Mouse (Mus musculus): ENCODE measurements around the gene Ssh3. TPM values are rescaled to one million over a fixed set of nuclear protein-coding genes. Genes with fewer than 3 reads are reported as not detected.

Gene Ssh3
- total RNA-seq, 2 experiments from 2014 or later: 28.1 to 30.1 TPM

DNA sequence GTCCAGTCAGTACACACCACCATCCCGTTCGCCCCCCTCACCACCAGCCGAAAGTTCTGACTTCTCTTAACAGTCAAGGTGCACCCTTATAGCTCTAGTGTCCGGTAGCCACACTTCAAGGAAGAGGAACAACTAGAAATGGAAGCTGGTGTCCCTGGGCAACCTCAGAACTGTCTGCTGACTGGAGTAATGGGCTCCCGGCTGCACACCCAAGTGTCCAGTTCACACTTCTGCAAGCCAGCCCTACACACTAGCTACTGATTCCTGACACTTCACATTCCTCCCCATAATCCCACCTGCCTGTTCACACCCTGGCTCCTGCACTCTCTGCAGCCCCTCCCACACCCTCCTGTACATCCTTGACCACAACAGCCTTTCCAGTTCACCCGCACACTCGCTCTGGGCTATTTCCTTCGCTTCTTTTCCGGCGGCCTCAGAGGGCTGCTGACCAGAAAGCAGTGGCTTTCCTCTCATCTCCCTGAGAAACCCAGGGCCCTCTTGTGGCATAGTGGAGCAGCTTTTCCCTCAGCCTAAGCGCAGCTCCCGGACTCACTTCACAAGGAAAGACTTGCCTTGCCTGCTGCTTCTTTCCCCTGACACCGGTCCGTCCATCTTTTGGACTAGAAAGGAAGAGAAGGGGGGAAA, 52.8 kb downstream of the Ssh3 start:
- peak; percentile 51 to 67 for DNase-seq

DNA sequence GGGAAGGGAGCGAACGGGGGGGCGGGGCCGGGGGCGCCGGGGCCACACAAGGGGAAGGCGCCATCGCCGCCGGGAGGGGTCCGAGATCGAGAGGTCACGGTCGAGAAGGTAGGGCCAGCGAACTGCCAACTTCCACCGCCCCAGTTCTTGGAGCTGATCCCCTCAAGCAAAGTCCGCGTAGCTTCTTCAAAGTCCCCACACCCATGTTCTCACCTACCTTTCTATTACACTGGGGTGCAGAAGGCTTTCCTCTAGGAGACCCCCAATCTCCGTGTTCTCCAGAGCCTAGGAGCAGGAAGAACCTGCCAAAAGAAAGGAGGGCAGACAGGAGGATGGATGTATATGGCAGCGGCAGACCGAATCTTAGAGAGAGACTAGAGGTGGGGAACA, 53.5 kb downstream of the Ssh3 start:
- DNase-seq: no peak

DNA sequence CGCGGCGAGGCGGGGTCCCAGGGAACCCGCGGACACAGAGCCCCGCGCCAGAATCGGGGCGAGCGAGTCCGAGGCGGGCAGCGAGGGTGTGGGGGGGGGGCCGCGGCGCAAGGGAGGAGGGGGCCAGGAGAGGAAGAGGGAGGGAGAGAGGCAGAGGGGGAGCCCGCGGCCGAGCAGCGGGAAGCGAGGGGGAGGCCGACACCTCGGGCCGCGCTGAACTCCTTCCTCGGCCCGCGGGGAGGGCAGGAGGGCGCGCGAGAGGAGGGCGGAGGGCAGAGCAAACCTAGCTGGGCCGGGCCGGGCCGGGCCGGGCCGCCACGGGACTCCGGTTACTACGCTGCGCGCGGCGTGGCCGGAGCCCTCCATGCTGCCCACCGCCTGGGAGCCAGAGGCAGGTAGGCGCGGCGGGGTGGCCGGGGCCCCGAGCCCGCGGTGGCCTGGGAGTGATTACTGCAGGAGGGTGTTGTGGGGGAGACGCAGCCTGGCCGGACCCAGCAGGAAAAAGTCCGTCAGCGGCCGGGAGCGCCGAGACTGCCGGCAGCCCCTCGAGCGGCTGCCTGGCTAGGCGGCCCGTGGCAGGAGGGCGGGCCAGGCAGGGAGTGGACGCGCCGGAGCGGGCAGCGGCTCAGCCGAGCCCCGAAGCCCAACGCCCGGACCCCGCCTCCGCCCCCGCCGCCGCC, 54.1 kb downstream of the Ssh3 start:
- peak; percentile 48 to 62 for DNase-seq

DNA sequence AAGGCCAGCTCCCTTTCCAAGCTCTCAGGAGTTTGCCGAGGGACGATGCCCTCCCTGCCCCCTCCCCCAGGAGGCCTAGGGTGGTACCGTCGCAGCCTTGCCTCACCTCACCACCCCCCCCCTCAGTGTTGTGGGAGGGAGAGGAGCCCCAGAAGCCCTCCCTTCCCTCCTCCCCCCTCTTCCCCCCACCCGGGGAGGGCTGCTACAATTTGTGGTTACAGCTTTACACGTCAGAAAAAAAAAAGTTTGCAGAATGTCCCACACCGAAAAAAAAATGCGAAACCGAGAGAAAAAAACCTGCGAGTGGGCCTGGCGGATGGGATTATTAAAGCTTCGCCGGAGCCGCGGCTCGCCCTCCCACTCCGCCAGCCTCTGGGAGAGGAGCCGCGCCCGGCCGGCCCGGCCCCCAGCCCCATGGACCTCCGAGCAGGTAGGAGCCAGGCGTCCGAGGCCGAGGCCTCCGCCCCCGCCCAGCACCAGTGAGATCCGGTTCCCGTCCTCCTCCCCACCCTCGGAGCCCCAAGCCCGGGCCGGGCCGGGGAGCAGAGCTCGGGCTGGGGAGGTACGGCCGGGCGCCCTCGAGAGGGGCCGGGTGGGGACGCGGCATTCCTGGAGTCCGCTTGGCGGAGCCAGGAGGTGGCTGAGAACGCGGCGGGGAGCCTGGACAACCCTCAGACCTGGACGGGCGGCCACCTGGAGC, 54.8 kb downstream of the Ssh3 start, which contains the start of the genes Clcf1 and AC109138.7:
TSS of gene Clcf1 (plus strand) at position 168 of the 700 bp plus-strand sequence.
TSS of gene AC109138.7 (plus strand) at position 287 of the 700 bp plus-strand sequence.
- DNase-seq: peak; percentile 63 to 81

DNA sequence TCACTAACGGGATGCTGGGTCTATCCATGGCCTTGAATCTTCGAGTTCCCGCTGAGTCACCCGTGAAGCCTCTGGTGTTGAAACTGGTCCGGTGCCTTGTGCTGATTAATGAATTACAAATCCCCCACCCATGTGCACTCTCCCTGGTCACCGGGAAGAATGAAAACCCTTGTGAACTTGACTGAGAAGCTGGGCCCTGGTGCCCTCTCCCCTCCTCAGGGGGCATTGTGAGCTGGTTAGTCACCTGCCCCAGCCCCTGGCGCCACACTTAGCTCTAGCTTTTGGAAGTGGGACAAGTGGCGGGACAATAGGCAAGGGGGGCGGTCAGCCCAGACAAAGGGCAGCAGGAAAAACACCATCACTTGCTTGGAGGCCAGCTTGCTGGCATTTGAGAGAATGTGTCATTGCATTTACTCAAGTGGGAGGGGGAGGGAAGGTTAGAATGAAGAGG, 55.4 kb downstream of the Ssh3 start:
- peak; percentile 72 to 78 for DNase-seq

DNA sequence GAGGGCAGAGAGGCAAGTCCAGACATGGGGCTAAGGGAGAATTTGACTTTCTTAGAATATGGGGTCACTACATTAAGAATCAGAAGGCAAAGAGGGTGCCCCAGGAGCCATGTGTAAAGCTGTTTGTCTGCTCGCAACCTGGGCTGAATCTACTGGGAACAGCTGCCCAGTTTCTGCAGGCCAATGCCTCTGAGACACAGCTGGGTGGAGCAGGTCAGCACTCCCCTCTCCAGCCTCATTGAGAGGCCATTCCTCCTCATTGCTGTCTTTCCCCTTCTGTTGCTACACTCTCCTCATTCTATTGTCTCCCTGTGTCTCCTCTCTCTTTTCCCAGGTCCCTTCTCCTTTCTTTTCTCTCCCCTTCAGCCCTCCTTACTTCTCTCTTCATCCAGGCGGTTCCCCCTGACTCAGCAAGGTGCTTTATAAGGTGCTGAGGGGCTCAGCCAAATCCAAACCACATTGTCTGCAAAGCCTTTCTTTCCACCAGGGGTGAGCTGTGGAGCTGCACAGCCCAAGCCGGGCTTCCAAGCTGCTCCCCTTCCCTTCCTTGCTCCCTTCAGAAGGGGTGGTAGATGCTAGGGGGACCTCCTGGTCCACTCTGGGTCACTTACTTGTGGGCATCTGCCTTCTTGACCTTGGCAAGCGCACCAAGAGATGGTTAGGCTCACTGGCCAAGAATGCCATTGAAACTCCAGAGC, 56.9 kb downstream of the Ssh3 start:
- no peak for DNase-seq

Small RNAs within 50 kb of the gene (microRNA-seq; reads per million reads assigned to microRNA genes)
- gene Gm26115 (not detected), gene Mir6985 (0.75 reads per million)

Other genes starting within 250 kb of the Ssh3 start
- 100 to 1,000 TPM; 354 to 397 TPM for gene Gstp1, start 231.2 kb downstream of the Ssh3 start, total RNA-seq (2021)
- 10 to 100 TPM; 56.1 to 59.7 TPM for gene Gstp2, start 223.2 kb downstream of the Ssh3 start, total RNA-seq (2021)
- under 1 TPM; 0.63 to 0.99 TPM for gene Gstp3, start 209.6 kb downstream of the Ssh3 start, total RNA-seq (2021)
- not detected for gene Cabp2, start 187.6 kb downstream of the Ssh3 start, total RNA-seq (2021)
- 100 to 1,000 TPM; 109 to 132 TPM for gene Cdk2ap2, start 172.0 kb downstream of the Ssh3 start, total RNA-seq (2021)
- 100 to 1,000 TPM in 1 of 2 experiments, 10 to 100 TPM in 1; 59.7 to 158 TPM for gene Pitpnm1, start 169.2 kb downstream of the Ssh3 start, total RNA-seq (2021)
- gene Aip, start 143.3 kb downstream of the Ssh3 start, total RNA-seq (2021): 100 to 1,000 TPM; 104 to 124 TPM
- gene Gpr152, start 129.4 kb downstream of the Ssh3 start, total RNA-seq (2021): under 1 TPM in 1 of 2 experiments, not detected in 1; 0.10 TPM
- gene Cabp4, start 125.1 kb downstream of the Ssh3 start, total RNA-seq (2021): under 1 TPM; 0.30 to 0.40 TPM
- gene Coro1b, start 120.6 kb downstream of the Ssh3 start, total RNA-seq (2021): 100 to 1,000 TPM; 171 to 195 TPM
- gene Ptprcap, start 115.6 kb downstream of the Ssh3 start, total RNA-seq (2021): 1 to 10 TPM; 1.4 to 3.1 TPM
- 10 to 100 TPM; 27.6 to 37.5 TPM for gene Rps6kb2, start 105.8 kb downstream of the Ssh3 start, total RNA-seq (2021)
- 1 to 10 TPM; 2.0 to 2.8 TPM for gene Carns1, start 93.7 kb downstream of the Ssh3 start, total RNA-seq (2021)
- 1 to 10 TPM in 1 of 2 experiments, under 1 TPM in 1; 0.70 to 1.0 TPM for gene Tbc1d10c, start 77.9 kb downstream of the Ssh3 start, total RNA-seq (2021)
- gene Ppp1ca, start 77.1 kb downstream of the Ssh3 start, total RNA-seq (2021): 100 to 1,000 TPM; 403 to 410 TPM
- gene Rad9a, start 67.5 kb downstream of the Ssh3 start, total RNA-seq (2021): 1 to 10 TPM; 7.6 TPM
- 10 to 100 TPM in 1 of 2 experiments, 1 to 10 TPM in 1; 6.3 to 17.4 TPM for gene Clcf1, start 54.9 kb downstream of the Ssh3 start, total RNA-seq (2021)
- gene AC109138.7, start 54.8 kb downstream of the Ssh3 start, total RNA-seq (2021): not detected
- 10 to 100 TPM; 50.2 to 54.4 TPM for gene Pold4, start 37.3 kb downstream of the Ssh3 start, total RNA-seq (2021)
- 1 to 10 TPM; 2.4 to 2.8 TPM for gene Ankrd13d, start 14.0 kb upstream of the Ssh3 start, total RNA-seq (2021)
- 10 to 100 TPM; 48.1 to 53.1 TPM for gene Grk2, start 37.0 kb upstream of the Ssh3 start, total RNA-seq (2021)
- 100 to 1,000 TPM in 1 of 2 experiments, 10 to 100 TPM in 1; 86.7 to 107 TPM for gene Kdm2a, start 129.1 kb upstream of the Ssh3 start, total RNA-seq (2021)
- 10 to 100 TPM; 25.8 to 26.8 TPM for gene Rhod, start 170.3 kb upstream of the Ssh3 start, total RNA-seq (2021)
- 10 to 100 TPM; 66.1 to 69.9 TPM for gene Syt12, start 208.3 kb upstream of the Ssh3 start, total RNA-seq (2021)
- 10 to 100 TPM; 25.2 to 36.9 TPM for gene 2010003K11Rik, start 229.4 kb upstream of the Ssh3 start, total RNA-seq (2021)
- gene Pcx, start 241.3 kb upstream of the Ssh3 start, total RNA-seq (2021): 100 to 1,000 TPM; 683 to 762 TPM

All from adrenal gland, postnatal 36 days (tissue).